Mouse (Mus musculus) lung, postnatal 0 days (tissue): ENCODE results near the gene Gm17657.

ENCODE experiments used
- CTCF ChIP-seq: IDR thresholded peaks from 2 replicates; pipeline ENCODE4 v1.5.1; 2016; ENCODE audit warnings: antibody characterized with exemption, mild to moderate bottlenecking
- EP300 ChIP-seq: IDR thresholded peaks from 2 replicates; pipeline ENCODE4 v1.6.1; 2016; ENCODE audit warnings: antibody characterized with exemption, mild to moderate bottlenecking, control low read depth

DNA sequence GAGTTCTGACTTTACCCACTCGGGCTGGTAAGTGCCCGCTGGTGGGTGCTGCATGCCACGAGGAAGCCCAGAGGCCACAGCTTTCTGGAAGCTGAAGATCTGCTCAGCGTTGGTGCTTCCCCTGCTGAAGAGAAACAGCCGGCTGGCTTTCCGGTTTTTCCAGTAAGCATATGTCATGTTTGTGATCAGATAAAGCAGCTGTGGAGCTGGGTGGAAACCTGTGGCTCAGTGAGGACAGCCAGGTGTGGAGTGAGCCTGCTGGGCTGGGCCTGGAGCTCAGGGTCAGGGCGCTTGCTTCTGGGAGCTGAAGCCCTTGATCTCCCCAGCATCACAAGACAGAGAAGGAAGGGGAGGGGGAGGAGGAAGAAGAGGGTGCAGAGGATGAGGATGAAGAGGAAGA is 7.5 kb upstream of the Gm17657 start:
- TF ChIP-seq EP300 (no peak), CTCF (no peak)
